Mouse (Mus musculus) heart, postnatal 14 days (tissue): ENCODE measurements around the gene Hps4. TPM values are rescaled to one million over a fixed set of nuclear protein-coding genes. Genes with fewer than 3 reads are reported as not detected.
"Not testable (repeated sequence)": the region's sequence is repeated elsewhere in the genome, so short reads cannot be mapped to it uniquely, and the experiment has no call there.

Source experiments
- DNase-seq, 2 experiments: peaks; one replicate each; pipeline ENCODE4 v3.0.0; 2021 to 2022
- intact Hi-C: fragments of 180-260 bp; cut with DNase I; formaldehyde crosslinking; loops from one replicate; pipeline ENCODE4 v1.15.1; 2025
- long read RNA-seq, 2 experiments: library from polyadenylated mRNA; stranded (forward); transcript quantifications; one replicate each; pipeline ENCODE4 v2.0.0; 2021
- total RNA-seq, 2 experiments: library from RNA; stranded (reverse); gene quantifications; 2 replicates each; pipeline ENCODE4 v1.2.3; 2021

Hps4 gene
- 10 to 100 TPM; 14.6 to 15.9 TPM for total RNA-seq
- long read RNA-seq, experiment 1, partial matches to known transcripts: 5 of 14 reads
- long read RNA-seq, experiment 1, other reads (novel, unspliced or antisense): 4 of 14 reads
- long read RNA-seq, experiment 2, partial matches to known transcripts: 2 of 7 reads
- long read RNA-seq, experiment 2, other reads (novel, unspliced or antisense): 2 of 7 reads

- peak; percentile 91 to 93 for DNase-seq
- intact Hi-C loops: loop anchor here (5.0 kb wide), 1 partner anchor 85 kb away; no protein-coding TSS in a partner anchor
Observed at GRCm38 (mm10) chr5:112342463-112343204, at the start of gene Hps4, which contains the start of gene Srrd. Gene Hps4, plus strand, starts transcription at chr5:112343083. Gene Srrd, minus strand, starts transcription at chr5:112343040.

- DNase-seq: no peak
Observed at GRCm38 (mm10) chr5:112293800-112294199, 49.1 kb upstream of the Hps4 start.

GRCm38 (mm10) chr5:112294696-112295095 is 48.2 kb upstream of the Hps4 start:
- intact Hi-C loops: no loop called here

More at GRCm38 (mm10) chr5:112293800-112294199, 49.1 kb upstream of the Hps4 start:
- intact Hi-C loops: no loop called here

GRCm38 (mm10) chr5:112295162-112295561 is 47.7 kb upstream of the Hps4 start:
- intact Hi-C loops: no loop called here
- no peak for DNase-seq

More at GRCm38 (mm10) chr5:112294696-112295095, 48.2 kb upstream of the Hps4 start:
- DNase-seq: no peak

GRCm38 (mm10) chr5:112295564-112295963 is 47.3 kb upstream of the Hps4 start:
- intact Hi-C loops: no loop called here

GRCm38 (mm10) chr5:112296404-112297181 is 46.3 kb upstream of the Hps4 start:
- intact Hi-C loops: no loop called here
- DNase-seq: no peak

More at GRCm38 (mm10) chr5:112295564-112295963, 47.3 kb upstream of the Hps4 start:
- DNase-seq: no peak

- intact Hi-C loops: no loop called here
- no peak for DNase-seq
Observed at GRCm38 (mm10) chr5:112297257-112297656, 45.6 kb upstream of the Hps4 start.

GRCm38 (mm10) chr5:112298226-112298988 is 44.5 kb upstream of the Hps4 start:
- DNase-seq: peak; percentile 55 to 64
- intact Hi-C loops: no loop called here

GRCm38 (mm10) chr5:112299399-112299798 is 43.5 kb upstream of the Hps4 start:
- DNase-seq: no peak
- intact Hi-C loops: no loop called here

GRCm38 (mm10) chr5:112300112-112300511 is 42.8 kb upstream of the Hps4 start:
- DNase-seq: no peak
- intact Hi-C loops: loop anchor here (2.0 kb wide), 1 partner anchor 17 kb away; no protein-coding TSS in a partner anchor

- intact Hi-C loops: loop anchor here (2.0 kb wide), 1 partner anchor 18 kb away; no protein-coding TSS in a partner anchor
Observed at GRCm38 (mm10) chr5:112300721-112301308, 42.1 kb upstream of the Hps4 start.

GRCm38 (mm10) chr5:112301694-112302093 is 41.2 kb upstream of the Hps4 start:
- intact Hi-C loops: loop anchor here (2.0 kb wide), 1 partner anchor 19 kb away; no protein-coding TSS in a partner anchor
- DNase-seq: no peak

More at GRCm38 (mm10) chr5:112300721-112301308, 42.1 kb upstream of the Hps4 start:
- no peak for DNase-seq

GRCm38 (mm10) chr5:112302310-112302709 is 40.6 kb upstream of the Hps4 start:
- intact Hi-C loops: no loop called here
- DNase-seq: no peak

- no peak for DNase-seq
Observed at GRCm38 (mm10) chr5:112305842-112306241, 37.0 kb upstream of the Hps4 start.

GRCm38 (mm10) chr5:112313222-112313885 is 29.5 kb upstream of the Hps4 start:
- DNase-seq: no peak
- intact Hi-C loops: no loop called here

More at GRCm38 (mm10) chr5:112305842-112306241, 37.0 kb upstream of the Hps4 start:
- intact Hi-C loops: no loop called here

GRCm38 (mm10) chr5:112316468-112316867 is 26.4 kb upstream of the Hps4 start:
- DNase-seq: no peak
- intact Hi-C loops: no loop called here

GRCm38 (mm10) chr5:112317328-112317727 is 25.6 kb upstream of the Hps4 start:
- intact Hi-C loops: no loop called here
- DNase-seq: peak; percentile 52 to 54

GRCm38 (mm10) chr5:112319343-112319742 is 23.5 kb upstream of the Hps4 start:
- intact Hi-C loops: not testable (repeated sequence)

GRCm38 (mm10) chr5:112320379-112320778 is 22.5 kb upstream of the Hps4 start:
- no peak for DNase-seq
- intact Hi-C loops: no loop called here

More at GRCm38 (mm10) chr5:112319343-112319742, 23.5 kb upstream of the Hps4 start:
- not testable (repeated sequence) for DNase-seq
